Mouse (Mus musculus): ENCODE results near the gene Unc13c. TPM values are rescaled to one million over a fixed set of nuclear protein-coding genes. Genes with fewer than 3 reads are reported as not detected.

Unc13c gene
- polyA plus RNA-seq, 1 experiment from 2014 or later = 1.3 TPM

GRCm38 (mm10) chr9:73671656-73672212 is 297.0 kb downstream of the Unc13c start:
- H3K36me3 ChIP-seq = no peaks in the 10 kb centered on the region
- H3K4me3 ChIP-seq = no peak overlapping the region

DNA sequence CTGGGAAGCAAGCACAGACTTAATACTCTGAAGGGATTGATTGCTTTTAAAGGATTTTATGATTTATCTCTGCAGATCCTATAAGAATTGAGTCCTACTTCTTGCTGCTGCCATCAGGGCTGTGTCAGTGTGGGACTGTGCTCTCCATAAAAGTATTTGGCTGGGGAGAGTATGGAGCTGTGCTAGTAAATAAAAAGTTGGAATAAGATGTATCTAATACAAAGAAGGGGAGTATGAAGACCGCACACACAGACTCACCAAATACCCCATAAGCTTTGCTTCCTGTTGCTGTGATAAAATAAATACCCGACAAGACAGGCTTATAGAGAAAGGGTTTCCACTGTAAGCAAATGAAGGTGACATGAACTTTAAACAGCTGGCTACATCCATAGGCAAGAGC is 298.7 kb downstream of the Unc13c start:
- no peaks in the 10 kb centered on the region for H3K4me1 ChIP-seq
- no peak for DNase-seq (ENCODE audit: low spot score)
- H3K9me3 ChIP-seq = no peaks in the 10 kb centered on the region
- H3K27me3 ChIP-seq (ENCODE audit: insufficient read depth, poor library complexity, severe bottlenecking) = no peaks in the 10 kb centered on the region
- H3K27ac ChIP-seq = no peak overlapping the region
- WGBS = 78% methylated on average over 2 of the region's 2 CpGs
- no peaks in the 10 kb centered on the region for H3K36me3 ChIP-seq
- no peak overlapping the region for H3K4me3 ChIP-seq

More at GRCm38 (mm10) chr9:73671656-73672212, 297.0 kb downstream of the Unc13c start:
- DNase-seq (ENCODE audit: low spot score) = no peak
- H3K4me1 ChIP-seq = no peaks in the 10 kb centered on the region
- no peaks in the 10 kb centered on the region for H3K9me3 ChIP-seq
- 84% methylated on average over 6 of the region's 6 CpGs for WGBS
- no peak overlapping the region for H3K27ac ChIP-seq
- no peaks in the 10 kb centered on the region for H3K27me3 ChIP-seq (ENCODE audit: insufficient read depth, poor library complexity, severe bottlenecking)

DNA sequence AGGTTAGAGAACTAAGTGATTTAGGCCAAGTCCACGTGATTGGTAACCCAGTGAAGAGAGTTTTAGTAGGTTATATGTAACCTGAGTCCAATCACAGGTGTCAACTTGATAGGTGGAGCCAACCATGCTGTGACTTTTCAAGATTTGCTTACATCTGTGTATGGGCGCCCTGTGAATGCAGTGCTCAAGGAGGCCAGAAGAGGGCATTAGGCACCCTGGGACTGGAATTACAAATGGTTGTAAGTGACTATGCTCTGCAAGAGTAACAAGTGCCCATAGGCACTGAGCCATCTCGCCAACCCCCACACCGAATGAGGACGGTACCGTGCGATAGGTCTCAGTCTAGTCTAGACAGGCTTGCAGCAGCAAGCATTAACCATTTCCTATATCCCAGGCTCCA is 305.9 kb downstream of the Unc13c start:
- no peaks in the 10 kb centered on the region for H3K27me3 ChIP-seq (ENCODE audit: insufficient read depth, poor library complexity, severe bottlenecking)
- H3K9me3 ChIP-seq = no peaks in the 10 kb centered on the region
- WGBS = 86% methylated on average over 7 of the region's 7 CpGs
- H3K36me3 ChIP-seq = no peaks in the 10 kb centered on the region
- H3K4me1 ChIP-seq = no peaks in the 10 kb centered on the region
- DNase-seq (ENCODE audit: low spot score) = no peak
- no peak overlapping the region for H3K27ac ChIP-seq
- no peak overlapping the region for H3K4me3 ChIP-seq

- Histone ChIP-seq H3K36me3 (no peaks in the 10 kb centered on the region), H3K27me3 (ENCODE audit: insufficient read depth, poor library complexity, severe bottlenecking) (no peaks in the 10 kb centered on the region), H3K9me3 (0 out of 2 replicates have a peak, but pooled peaks cover 3% of the 10 kb centered on the region), H3K4me3 (no peak overlapping the region), H3K27ac (no peak overlapping the region), H3K4me1 (no peaks in the 10 kb centered on the region)
- 88% methylated on average over 1 of the region's 1 CpGs for WGBS
- no peak for DNase-seq (ENCODE audit: low spot score)
Observed at GRCm38 (mm10) chr9:73649088-73649487, 319.7 kb downstream of the Unc13c start.

GRCm38 (mm10) chr9:73638119-73638518 is 330.6 kb downstream of the Unc13c start:
- Histone ChIP-seq H3K4me3 (no peak overlapping the region), H3K4me1 (no peaks in the 10 kb centered on the region), H3K9me3 (no peaks in the 10 kb centered on the region), H3K27ac (no peak overlapping the region), H3K27me3 (ENCODE audit: insufficient read depth, poor library complexity, severe bottlenecking) (no peaks in the 10 kb centered on the region), H3K36me3 (no peaks in the 10 kb centered on the region)
- no peak for DNase-seq (ENCODE audit: low spot score)
- 85% methylated on average over 1 of the region's 1 CpGs for WGBS

- Histone ChIP-seq H3K27me3 (ENCODE audit: insufficient read depth, poor library complexity, severe bottlenecking) (no peaks in the 10 kb centered on the region), H3K9me3 (no peaks in the 10 kb centered on the region), H3K4me3 (no peak overlapping the region), H3K36me3 (no peaks in the 10 kb centered on the region), H3K4me1 (no peaks in the 10 kb centered on the region), H3K27ac (no peak overlapping the region)
- WGBS = 76% methylated on average over 1 of the region's 1 CpGs
- DNase-seq (ENCODE audit: low spot score) = no peak
Observed at GRCm38 (mm10) chr9:73625171-73625570, 343.6 kb downstream of the Unc13c start.

DNA sequence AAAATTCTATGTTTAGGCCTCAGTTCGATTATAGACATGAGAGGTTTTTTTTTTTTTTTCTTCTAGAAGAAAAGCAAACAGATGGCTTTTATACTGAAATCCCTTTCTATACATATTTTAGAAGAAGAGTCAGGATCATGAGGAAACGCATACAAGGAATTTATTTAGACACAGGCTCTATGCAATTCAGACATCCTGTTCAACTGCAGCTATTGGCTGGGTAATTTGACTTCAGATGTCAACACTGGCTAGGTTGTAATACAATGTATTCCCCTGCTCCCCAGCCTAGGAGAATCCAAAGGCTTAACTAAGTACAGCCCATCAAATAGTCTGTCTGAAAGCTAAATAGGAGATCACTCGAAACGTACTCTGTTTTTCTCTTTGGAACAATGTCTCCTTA is 355.9 kb downstream of the Unc13c start:
- no peak overlapping the region for H3K27ac ChIP-seq
- no peaks in the 10 kb centered on the region for H3K36me3 ChIP-seq
- no peak overlapping the region for H3K4me3 ChIP-seq
- no peak for DNase-seq (ENCODE audit: low spot score)
- H3K27me3 ChIP-seq (ENCODE audit: insufficient read depth, poor library complexity, severe bottlenecking) = no peaks in the 10 kb centered on the region
- H3K9me3 ChIP-seq = no peaks in the 10 kb centered on the region
- H3K4me1 ChIP-seq = no peaks in the 10 kb centered on the region
- 84% methylated on average over 4 of the region's 4 CpGs for WGBS

DNA sequence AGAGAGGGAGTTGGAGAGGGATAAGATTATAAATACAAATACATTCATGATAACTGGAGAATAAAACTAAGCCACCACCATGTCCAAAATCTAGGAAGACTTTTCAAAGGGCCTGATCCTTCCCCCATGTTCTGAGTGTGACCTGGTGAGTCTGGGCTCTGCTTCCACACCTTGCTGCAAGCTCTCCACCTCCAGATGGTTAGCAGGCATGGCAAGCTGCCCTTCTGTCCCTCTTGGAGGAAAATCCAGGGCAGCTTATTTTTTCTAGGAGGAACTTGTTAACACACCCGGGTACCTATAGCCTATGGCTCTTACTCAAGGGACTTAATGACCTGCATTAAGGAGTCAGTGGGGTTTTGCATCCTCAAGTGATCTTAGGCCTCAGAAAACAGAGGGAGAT is 364.8 kb downstream of the Unc13c start:
- H3K4me1 ChIP-seq = no peaks in the 10 kb centered on the region
- H3K4me3 ChIP-seq = no peak overlapping the region
- 51% methylated on average over 1 of the region's 1 CpGs for WGBS
- H3K27ac ChIP-seq = no peak overlapping the region
- no peak for DNase-seq (ENCODE audit: low spot score)
- H3K36me3 ChIP-seq = no peaks in the 10 kb centered on the region
- H3K27me3 ChIP-seq (ENCODE audit: insufficient read depth, poor library complexity, severe bottlenecking) = no peaks in the 10 kb centered on the region
- no peaks in the 10 kb centered on the region for H3K9me3 ChIP-seq

GRCm38 (mm10) chr9:73565558-73565957 is 403.2 kb downstream of the Unc13c start:
- Histone ChIP-seq H3K4me3 (no peak overlapping the region), H3K4me1 (no peaks in the 10 kb centered on the region), H3K27ac (no peak overlapping the region), H3K27me3 (ENCODE audit: insufficient read depth, poor library complexity, severe bottlenecking) (no peaks in the 10 kb centered on the region), H3K9me3 (no peaks in the 10 kb centered on the region), H3K36me3 (0 out of 2 replicates have a peak, but pooled peaks cover 3% of the 10 kb centered on the region)
- DNase-seq (ENCODE audit: low spot score) = no peak
- 48% methylated on average over 4 of the region's 4 CpGs for WGBS

- Histone ChIP-seq H3K27ac (no peak overlapping the region), H3K36me3 (no peaks in the 10 kb centered on the region), H3K4me1 (peaks cover 4% of the 10 kb centered on the region; the same call in 1 of the 2 replicates), H3K27me3 (ENCODE audit: insufficient read depth, poor library complexity, severe bottlenecking) (no peaks in the 10 kb centered on the region), H3K4me3 (no peak overlapping the region), H3K9me3 (no peaks in the 10 kb centered on the region)
- 42% methylated on average over 5 of the region's 5 CpGs for WGBS
- DNase-seq (ENCODE audit: low spot score) = no peak
Observed at GRCm38 (mm10) chr9:73560037-73560436, 408.7 kb downstream of the Unc13c start.

- H3K4me3 ChIP-seq = no peak overlapping the region
- no peak for DNase-seq (ENCODE audit: low spot score)
- H3K27ac ChIP-seq = no peak overlapping the region
- no peaks in the 10 kb centered on the region for H3K27me3 ChIP-seq (ENCODE audit: insufficient read depth, poor library complexity, severe bottlenecking)
- peaks cover 4% of the 10 kb centered on the region; the same call in 1 of the 2 replicates for H3K4me1 ChIP-seq
- no peaks in the 10 kb centered on the region for H3K36me3 ChIP-seq
- 68% methylated on average over 2 of the region's 2 CpGs for WGBS
- H3K9me3 ChIP-seq = no peaks in the 10 kb centered on the region
Observed at GRCm38 (mm10) chr9:73557805-73558204, 411.0 kb downstream of the Unc13c start.

DNA sequence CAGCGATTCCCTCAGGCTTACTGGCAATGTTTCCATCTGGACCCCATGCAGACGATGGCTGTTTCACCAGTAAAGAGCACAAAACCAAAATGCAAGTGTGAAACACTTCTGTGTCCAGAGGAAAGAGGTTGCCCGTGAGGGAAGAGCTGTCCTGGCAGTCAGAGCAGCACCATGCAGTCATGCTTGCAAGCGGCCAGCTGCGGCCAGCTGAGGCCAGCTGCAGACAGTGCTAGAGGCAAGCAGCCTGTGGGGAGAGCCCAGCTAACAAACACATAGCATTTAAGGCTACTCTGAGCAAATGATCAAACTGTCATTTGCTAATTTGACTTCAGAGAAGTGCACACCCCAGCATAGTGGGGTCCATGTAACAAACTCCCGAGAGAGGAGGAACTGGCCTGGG is 413.4 kb downstream of the Unc13c start:
- DNase-seq (ENCODE audit: low spot score) = no peak
- WGBS = 84% methylated on average over 6 of the region's 6 CpGs
- no peaks in the 10 kb centered on the region for H3K36me3 ChIP-seq
- H3K4me3 ChIP-seq = no peak overlapping the region
- H3K27me3 ChIP-seq (ENCODE audit: insufficient read depth, poor library complexity, severe bottlenecking) = no peaks in the 10 kb centered on the region
- no peak overlapping the region for H3K27ac ChIP-seq
- peaks cover 4% of the 10 kb centered on the region; the same call in 1 of the 2 replicates for H3K4me1 ChIP-seq
- H3K9me3 ChIP-seq = no peaks in the 10 kb centered on the region

GRCm38 (mm10) chr9:73472568-73472967 is 496.2 kb downstream of the Unc13c start:
- Histone ChIP-seq H3K9me3 (no peaks in the 10 kb centered on the region), H3K4me3 (no peak overlapping the region), H3K4me1 (no peaks in the 10 kb centered on the region), H3K27ac (no peak overlapping the region), H3K27me3 (ENCODE audit: insufficient read depth, poor library complexity, severe bottlenecking) (no peaks in the 10 kb centered on the region), H3K36me3 (no peaks in the 10 kb centered on the region)
- DNase-seq (ENCODE audit: low spot score) = no peak
- WGBS = 46% methylated on average over 3 of the region's 3 CpGs

- H3K27ac ChIP-seq = no peak overlapping the region
- no peaks in the 10 kb centered on the region for H3K27me3 ChIP-seq (ENCODE audit: insufficient read depth, poor library complexity, severe bottlenecking)
- no peak overlapping the region for H3K4me3 ChIP-seq
- no peaks in the 10 kb centered on the region for H3K36me3 ChIP-seq
- H3K4me1 ChIP-seq = no peaks in the 10 kb centered on the region
- DNase-seq (ENCODE audit: low spot score) = no peak
- WGBS = 74% methylated on average over 2 of the region's 2 CpGs
- no peaks in the 10 kb centered on the region for H3K9me3 ChIP-seq
Observed at GRCm38 (mm10) chr9:73462027-73462426, 506.7 kb downstream of the Unc13c start.

Measured in heart, embryonic 10.5 days (tissue).